Mouse (Mus musculus) gastrocnemius, postnatal 14 days (tissue): ENCODE results near the gene Pkp3. TPM values are rescaled to one million over a fixed set of nuclear protein-coding genes. Genes with fewer than 3 reads are reported as not detected.

Source experiments
- DNase-seq: peaks from one replicate; pipeline ENCODE4 v3.0.0; 2021; ENCODE audit warnings: mixed read lengths
- intact Hi-C: fragments of 180-260 bp; cut with DNase I; formaldehyde crosslinking; loops from one replicate; pipeline ENCODE4 v1.15.1; 2025; ENCODE audit warnings: low total_unique reads
- total RNA-seq, 2 experiments: library from RNA; stranded (reverse); gene quantifications; 2 replicates each; pipeline ENCODE4 v1.2.3; 2021

Pkp3 gene
- total RNA-seq, 2 experiments from 2014 or later = not detected

- intact Hi-C loops = no loop called here
- DNase-seq = peak; percentile 87
Measured at GRCm38 (mm10) chr7:141131024-141131820, 53.2 kb downstream of the Pkp3 start.

GRCm38 (mm10) chr7:141131904-141132755, 54.1 kb downstream of the Pkp3 start:
- no peak for DNase-seq
- intact Hi-C loops = no loop called here

Other genes starting within 250 kb of the Pkp3 start
- not detected for gene Urah, start 243.2 kb upstream of the Pkp3 start, total RNA-seq
- gene Scgb1c1, start 232.7 kb upstream of the Pkp3 start, total RNA-seq = not detected
- not detected for gene Odf3, start 230.4 kb upstream of the Pkp3 start, total RNA-seq
- not detected for gene Gm45785, start 221.9 kb upstream of the Pkp3 start, total RNA-seq
- 10 to 100 TPM; 13.9 to 16.2 TPM for gene Ric8a, start 221.3 kb upstream of the Pkp3 start, total RNA-seq
- 10 to 100 TPM in 1 of 2 experiments, 1 to 10 TPM in 1; 8.3 to 11.1 TPM for gene Bet1l, start 220.6 kb upstream of the Pkp3 start, total RNA-seq
- 10 to 100 TPM; 93.5 to 94.2 TPM for gene Psmd13, start 196.2 kb upstream of the Pkp3 start, total RNA-seq
- 10 to 100 TPM; 19.5 to 24.7 TPM for gene Sirt3, start 195.9 kb upstream of the Pkp3 start, total RNA-seq
- 1,000 to 10,000 TPM; 1,269 to 1,458 TPM for gene Cox8b, start 177.8 kb upstream of the Pkp3 start, total RNA-seq
- gene Nlrp6, start 157.3 kb upstream of the Pkp3 start, total RNA-seq = not detected
- gene Pgghg, start 136.8 kb upstream of the Pkp3 start, total RNA-seq = 1 to 10 TPM; 6.7 to 6.9 TPM
- not detected for gene Ifitm5, start 127.9 kb upstream of the Pkp3 start, total RNA-seq
- not detected for gene Gm45717, start 122.3 kb upstream of the Pkp3 start, total RNA-seq
- gene Ifitm2, start 122.2 kb upstream of the Pkp3 start, total RNA-seq = 100 to 1,000 TPM in 1 of 2 experiments, 10 to 100 TPM in 1; 83.9 to 105 TPM
- gene Ifitm1, start 111.0 kb upstream of the Pkp3 start, total RNA-seq = 1 to 10 TPM; 1.3 to 1.4 TPM
- 10 to 100 TPM; 44.9 to 54.0 TPM for gene Ifitm3, start 67.4 kb upstream of the Pkp3 start, total RNA-seq
- gene Ifitm6, start 60.3 kb upstream of the Pkp3 start, total RNA-seq = not detected
- not detected for gene Gm17387, start 49.1 kb upstream of the Pkp3 start, total RNA-seq
- gene B4galnt4, start 17.1 kb upstream of the Pkp3 start, total RNA-seq = under 1 TPM in 1 of 2 experiments, not detected in 1; 0.23 TPM
- 1 to 10 TPM; 2.8 to 3.2 TPM for gene Sigirr, start 22.4 kb downstream of the Pkp3 start, total RNA-seq
- gene Ano9, start 39.6 kb downstream of the Pkp3 start, total RNA-seq = not detected
- gene Ptdss2, start 44.2 kb downstream of the Pkp3 start, total RNA-seq = 10 to 100 TPM; 15.5 to 21.9 TPM
- 10 to 100 TPM; 48.4 to 50.3 TPM for gene Rnh1, start 94.6 kb downstream of the Pkp3 start, total RNA-seq
- gene Hras, start 115.8 kb downstream of the Pkp3 start, total RNA-seq = 100 to 1,000 TPM; 193 to 209 TPM
- gene Lrrc56, start 115.9 kb downstream of the Pkp3 start, total RNA-seq = 1 to 10 TPM; 2.2 to 2.4 TPM
- not detected for gene Lmntd2, start 135.9 kb downstream of the Pkp3 start, total RNA-seq
- 1 to 10 TPM in 1 of 2 experiments, under 1 TPM in 1; 0.62 to 1.2 TPM for gene Rassf7, start 137.6 kb downstream of the Pkp3 start, total RNA-seq
- 10 to 100 TPM; 23.2 to 24.4 TPM for gene Phrf1, start 150.6 kb downstream of the Pkp3 start, total RNA-seq
- 1 to 10 TPM in 1 of 2 experiments, under 1 TPM in 1; 0.82 to 1.1 TPM for gene Irf7, start 188.3 kb downstream of the Pkp3 start, total RNA-seq
- under 1 TPM; 0.44 to 0.59 TPM for gene Cdhr5, start 198.6 kb downstream of the Pkp3 start, total RNA-seq
- 1 to 10 TPM in 1 of 2 experiments, under 1 TPM in 1; 0.92 to 1.0 TPM for gene Sct, start 200.9 kb downstream of the Pkp3 start, total RNA-seq
- gene Drd4, start 213.8 kb downstream of the Pkp3 start, total RNA-seq = under 1 TPM; 0.31 to 0.33 TPM
- 10 to 100 TPM; 15.5 to 18.9 TPM for gene Deaf1, start 249.5 kb downstream of the Pkp3 start, total RNA-seq
- 10 to 100 TPM in 1 of 2 experiments, 1 to 10 TPM in 1; 9.1 to 11.1 TPM for gene Tmem80, start 249.5 kb downstream of the Pkp3 start, total RNA-seq